Mouse (Mus musculus) embryonic facial prominence, embryonic 14.5 days (tissue): ENCODE results near the gene Trmt1. TPM values are rescaled to one million over a fixed set of nuclear protein-coding genes. Genes with fewer than 3 reads are reported as not detected.

Experiments used
- ATAC-seq: fragments of 200-750 bp; cut with Nextera tagmentation; 2 replicates; pipeline ENCODE4 v1.8.0; 2017; ENCODE audit warnings: low read depth, moderate number of reproducible peaks, moderate TSS enrichment
- DNase-seq: peaks from one replicate; pipeline ENCODE4 v3.0.0-alpha.2; 2015; ENCODE audit warnings: low spot score
- H3K27ac ChIP-seq: fragments of 300-500 bp; sonication (generic); replicated peaks from 2 replicates; pipeline ENCODE4 v1.5.1; 2014; ENCODE audit warnings: low read depth, mild to moderate bottlenecking, low read length, moderate library complexity
- H3K27me3 ChIP-seq: fragments of 300-500 bp; sonication (generic); replicated peaks from 2 replicates; pipeline ENCODE4 v1.6.1; 2014; ENCODE audit warnings: low read length; ENCODE audit not compliant: control insufficient read depth, insufficient read depth
- H3K36me3 ChIP-seq: fragments of 300-500 bp; sonication (generic); 2 replicates; pipeline ENCODE4 v1.6.1; 2014; ENCODE audit warnings: low read length, mixed read lengths; ENCODE audit not compliant: control insufficient read depth, insufficient read depth
- H3K4me1 ChIP-seq: fragments of 300-500 bp; sonication (generic); 2 replicates; pipeline ENCODE4 v1.6.1; 2014; ENCODE audit warnings: antibody characterized with exemption, low read length; ENCODE audit not compliant: control insufficient read depth, insufficient read depth
- H3K4me2 ChIP-seq: fragments of 300-500 bp; sonication (generic); 2 replicates; pipeline ENCODE4 v1.6.1; 2014; ENCODE audit warnings: low read depth, mild to moderate bottlenecking, low read length, moderate library complexity, mixed read lengths
- H3K4me3 ChIP-seq: fragments of 300-500 bp; sonication (generic); 2 replicates; pipeline ENCODE4 v1.5.1; 2014; ENCODE audit warnings: low read depth, mild to moderate bottlenecking, low read length
- H3K9ac ChIP-seq: fragments of 300-500 bp; sonication (generic); 2 replicates; pipeline ENCODE4 v1.6.1; 2014; ENCODE audit warnings: low read depth, mild to moderate bottlenecking, low read length, moderate library complexity, mixed read lengths
- H3K9me3 ChIP-seq: fragments of 300-500 bp; sonication (generic); 2 replicates; pipeline ENCODE4 v1.6.1; 2016; ENCODE audit warnings: low read length; ENCODE audit not compliant: control insufficient read depth
- WGBS: fragments of 180-500 bp; shearing (Covaris S2); extraction: QIAGEN DNeasy Blood & Tissue Kit; methylation state at CpG from one replicate; pipeline ENCODE4 v1.1.7; 2014; 5-methylcytosine and 5-hydroxymethylcytosine counted together
- polyA plus RNA-seq: library from polyadenylated mRNA; unstranded; fragments of >200 nt; fragmentation: Nextera tagmentation; extraction: Ambion mirVana; gene quantifications from 2 replicates; pipeline ENCODE4 v1.2.1, GENCODE M21; 2014

Trmt1 gene
- polyA plus RNA-seq, 1 experiment from 2014 or later, result 55.8 TPM

DNA sequence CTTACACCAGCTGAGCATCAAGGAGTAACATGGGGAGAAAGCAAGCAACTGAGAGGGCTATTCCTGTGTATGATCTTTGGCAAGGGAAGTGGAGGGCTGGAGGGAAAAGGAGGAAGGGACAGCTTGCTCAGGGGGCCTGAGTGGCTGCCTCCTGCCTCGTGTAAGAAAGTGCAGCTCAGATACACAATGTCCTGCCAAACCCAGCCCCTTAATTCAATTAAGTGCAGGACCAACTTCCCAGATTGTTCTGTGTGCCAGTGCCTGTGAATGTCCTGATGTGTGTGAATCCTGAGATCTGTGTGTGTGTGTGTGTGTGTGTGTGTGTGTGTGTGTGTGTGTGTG lies 53.3 kb downstream of the Trmt1 start:
- Histone ChIP-seq H3K36me3 (no peaks in the 10 kb centered on the region), H3K27me3 (no peaks in the 10 kb centered on the region), H3K4me3 (no peak overlapping the region), H3K9me3 (no peaks in the 10 kb centered on the region), H3K27ac (peak overlapping the region; percentile 66), H3K4me2 (no peak overlapping the region), H3K4me1 (peaks cover 79% of the 10 kb centered on the region), H3K9ac (peak overlapping the region; percentile 35; the same call in 1 of the 2 replicates)
- ATAC-seq, result no peak
- 22% methylated on average over 1 of the region's 1 CpGs for WGBS
- peak; percentile 48 for DNase-seq

- peaks cover 87% of the 10 kb centered on the region for H3K4me1 ChIP-seq
- peak overlapping the region; percentile 9; the same call in 1 of the 2 replicates for H3K9ac ChIP-seq
- H3K27ac ChIP-seq, result peak overlapping the region; percentile 97
- peaks cover 1% of the 10 kb centered on the region; the same call in 1 of the 2 replicates for H3K36me3 ChIP-seq
- no peak overlapping the region for H3K4me3 ChIP-seq
- ATAC-seq (no peak), DNase-seq (no peak)
- peak overlapping the region; percentile 50; the same call in 1 of the 2 replicates for H3K4me2 ChIP-seq
- no peaks in the 10 kb centered on the region for H3K27me3 ChIP-seq
- 37% methylated on average over 13 of the region's 13 CpGs for WGBS
- no peaks in the 10 kb centered on the region for H3K9me3 ChIP-seq
These were observed 55.1 kb downstream of the Trmt1 start for GRCm38 (mm10) chr8:84740895-84741843.

DNA sequence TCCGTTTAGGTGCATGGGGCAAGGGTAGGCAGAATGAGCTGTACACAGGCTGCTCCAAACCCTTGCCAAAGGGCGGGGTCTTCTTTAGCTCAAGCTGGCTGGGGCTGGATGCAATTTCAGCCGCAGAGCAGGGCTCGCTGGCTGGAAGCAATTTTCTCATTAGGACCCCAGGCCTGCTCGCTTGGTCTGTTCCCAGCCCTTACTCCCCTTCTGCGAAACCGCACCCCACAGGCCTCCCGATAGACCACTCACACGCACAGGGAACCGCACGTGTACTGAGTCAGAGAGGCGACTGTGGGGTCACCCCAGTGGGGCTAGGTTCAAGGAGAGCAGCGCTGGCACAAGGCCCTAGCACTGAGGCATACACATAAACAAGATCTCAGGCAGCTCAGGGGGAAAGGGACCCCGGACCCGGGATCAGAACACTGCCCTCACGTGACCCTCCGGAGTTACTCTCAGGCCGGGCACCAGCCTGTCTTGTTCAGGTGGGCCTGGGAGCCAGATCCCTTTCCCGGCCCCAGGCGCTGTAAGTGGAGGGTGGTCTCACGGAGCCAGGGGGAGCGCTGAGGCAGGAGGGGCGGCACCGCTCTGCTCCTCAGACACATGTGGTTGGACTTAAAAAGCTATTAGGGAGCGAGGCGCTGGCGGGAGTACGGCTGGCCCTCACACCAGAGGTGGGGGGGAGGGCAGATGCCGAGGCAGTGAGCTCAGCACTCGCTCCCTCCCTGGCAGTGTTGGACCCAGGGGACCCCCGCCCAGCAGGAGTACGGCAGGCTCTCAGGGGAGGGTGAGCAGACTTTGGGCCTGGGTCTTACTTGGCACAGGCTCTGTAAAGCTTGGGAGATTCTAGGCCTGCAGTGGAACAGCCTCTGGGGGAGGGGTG lies 56.3 kb downstream of the Trmt1 start:
- Histone ChIP-seq H3K4me3 (peak overlapping the region; percentile 12), H3K4me2 (peak overlapping the region; percentile 50), H3K9me3 (no peaks in the 10 kb centered on the region), H3K9ac (peak overlapping the region; percentile 52), H3K36me3 (peaks cover 5% of the 10 kb centered on the region; the same call in 1 of the 2 replicates), H3K27ac (peak overlapping the region; percentile 97), H3K4me1 (peaks cover 88% of the 10 kb centered on the region), H3K27me3 (no peaks in the 10 kb centered on the region)
- peak; percentile 85 for ATAC-seq
- 2% methylated on average over 23 of the region's 32 CpGs for WGBS
- DNase-seq, result peak; percentile 97

- DNase-seq, result peak; percentile 70
- Histone ChIP-seq H3K4me1 (peaks cover 88% of the 10 kb centered on the region), H3K27ac (peak overlapping the region; percentile 97), H3K4me2 (peak overlapping the region; percentile 50), H3K4me3 (peak overlapping the region; percentile 7), H3K27me3 (no peaks in the 10 kb centered on the region), H3K36me3 (peaks cover 5% of the 10 kb centered on the region; the same call in 1 of the 2 replicates), H3K9me3 (no peaks in the 10 kb centered on the region), H3K9ac (peak overlapping the region; percentile 52)
- ATAC-seq, result no peak
- 5% methylated on average over 10 of the region's 10 CpGs for WGBS
These were observed 56.9 kb downstream of the Trmt1 start for GRCm38 (mm10) chr8:84743054-84743415.

- Histone ChIP-seq H3K27me3 (no peaks in the 10 kb centered on the region), H3K9me3 (no peaks in the 10 kb centered on the region), H3K4me1 (peaks cover 81% of the 10 kb centered on the region), H3K27ac (peak overlapping the region; percentile 97), H3K4me3 (peak overlapping the region; percentile 7; the same call in 1 of the 2 replicates), H3K9ac (peak overlapping the region; percentile 52), H3K4me2 (peak overlapping the region; percentile 50), H3K36me3 (peaks cover 5% of the 10 kb centered on the region; the same call in 1 of the 2 replicates)
- DNase-seq (peak; percentile 95), ATAC-seq (peak; percentile 39)
- 10% methylated on average over 13 of the region's 17 CpGs for WGBS
These were observed 57.7 kb downstream of the Trmt1 start for GRCm38 (mm10) chr8:84743517-84744420.

- Histone ChIP-seq H3K9me3 (no peaks in the 10 kb centered on the region), H3K4me1 (peaks cover 78% of the 10 kb centered on the region), H3K4me2 (peak overlapping the region; percentile 50), H3K36me3 (peaks cover 5% of the 10 kb centered on the region; the same call in 1 of the 2 replicates), H3K9ac (peak overlapping the region; percentile 51), H3K4me3 (no peak overlapping the region), H3K27me3 (no peaks in the 10 kb centered on the region), H3K27ac (peak overlapping the region; percentile 97)
- peak; percentile 46 for DNase-seq
- no peak for ATAC-seq
- WGBS, result 6% methylated on average over 17 of the region's 17 CpGs
These were observed 59.2 kb downstream of the Trmt1 start for GRCm38 (mm10) chr8:84745032-84745925.
